Mouse (Mus musculus): ENCODE data around the gene A930004D18Rik.

GRCm38 (mm10) chr2:18011226-18011625, 26.3 kb downstream of the A930004D18Rik start:
- TF ChIP-seq CTCF (IDR thresholded peaks at IDR 0.05; ENCODE audit: extremely low read depth, insufficient read length, insufficient replicate concordance, low read depth, low read length) = no peak
- TF ChIP-seq POLR2A (IDR thresholded peaks at IDR 0.05; ENCODE audit: low read depth, low read length) = no peak

All from small intestine, adult 2 months (tissue).